Mouse (Mus musculus): Measurements from ENCODE around the gene Dag1.

- TF ChIP-seq GATA1 (IDR thresholded peaks at IDR 0.05; ENCODE audit: low read length) (no peak), TAL1 (IDR thresholded peaks at IDR 0.05; ENCODE audit: low read length) (no peak)
These were observed 1.9 kb downstream of the Dag1 start for GRCm38 (mm10) chr9:108261865-108262264.
